Mouse (Mus musculus) CH12.LX (cell line): ENCODE measurements around the gene Fam122a.

Experiments
- CHD1 ChIP-seq: IDR thresholded peaks from 2 replicates; pipeline ENCODE4 v1.6.1; 2012; ENCODE audit warnings: low read depth, low read length, improper control_type of control experiment, inconsistent platforms
- CTCF ChIP-seq, 2 experiments: IDR thresholded peaks in 1 of 2; conservative IDR thresholded peaks in 1 of 2; 2 replicates each; pipeline ENCODE4 v1.5.1; 2011 to 2012; ENCODE audit warnings: low read depth in 2 of 2, low read length in 2 of 2, improper control_type of control experiment in 1 of 2, inconsistent platforms in 1 of 2, mild to moderate bottlenecking in 1 of 2, moderate library complexity in 1 of 2
- MAZ ChIP-seq: IDR thresholded peaks from 2 replicates; pipeline ENCODE4 v1.6.1; 2012; ENCODE audit warnings: low read depth, mild to moderate bottlenecking, inconsistent platforms, low read length, improper control_type of control experiment, moderate library complexity
- SMC3 ChIP-seq: IDR thresholded peaks from 2 replicates; pipeline ENCODE4 v1.6.1; 2011; ENCODE audit warnings: low read depth, low read length, improper control_type of control experiment

DNA sequence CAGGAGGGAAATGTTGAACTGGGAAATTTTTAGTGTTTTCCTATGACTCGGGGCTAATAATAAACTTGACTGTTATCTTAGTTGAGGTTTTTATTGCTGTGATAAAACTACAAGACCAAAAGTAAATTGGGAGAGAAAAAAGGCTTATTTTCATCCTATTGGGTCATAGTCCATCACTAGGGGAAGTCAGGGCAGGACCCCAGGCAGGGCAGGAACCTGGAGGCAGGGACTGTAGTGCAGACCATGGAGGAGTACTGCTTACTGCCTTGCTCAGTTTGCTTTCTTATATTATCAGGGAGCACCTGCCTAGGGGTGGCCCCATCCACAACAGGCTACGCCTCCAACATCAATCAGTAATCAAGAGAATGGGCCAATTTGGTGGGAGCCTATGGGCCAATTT lies 22.7 kb downstream of the Fam122a start:
- TF ChIP-seq CHD1 = no peak
- no peak for TF ChIP-seq SMC3
- TF ChIP-seq CTCF (conservative IDR thresholded peaks at IDR 0.05 in 1 of 2, IDR thresholded peaks at IDR 0.05 in 1 of 2; ENCODE audit: low read depth in 2 of 2, low read length in 2 of 2) = no peak
- no peak for TF ChIP-seq MAZ
